In genomic region chr8:105961101-105961500, GRCm38 (mm10) we compare ENCODE assay signal across 1 mouse cellular context.
TF ChIP-seq lines count a peak whose summit lies in the region.

No protein-coding gene starts in this region.

TF ChIP-seq in ES-E14, 5 proteins besides CTCF, POLR2A, EP300 and RAD21:
- no peak for TF ChIP-seq ZC3H11A (IDR thresholded peaks at IDR 0.05; ENCODE audit: borderline replicate concordance, low read depth, low read length)
- TF ChIP-seq MAFK (IDR thresholded peaks at IDR 0.05; ENCODE audit: insufficient read depth, low read depth, low read length), result no peak
- TF ChIP-seq HCFC1 (IDR thresholded peaks at IDR 0.05; ENCODE audit: borderline replicate concordance, insufficient read depth, low read length), result no peak
- TF ChIP-seq ZNF384 (IDR thresholded peaks at IDR 0.05; ENCODE audit: low read depth, low read length), result no peak
- no peak for TF ChIP-seq CHD2 (IDR thresholded peaks at IDR 0.05; ENCODE audit: low read depth, low read length)
